Mouse (Mus musculus) kidney, postnatal 0 days (tissue): ENCODE measurements around the gene Ak5. TPM values are rescaled to one million over a fixed set of nuclear protein-coding genes. Genes with fewer than 3 reads are reported as not detected.
"Not testable (repeated sequence)": the region's sequence is repeated elsewhere in the genome, so short reads cannot be mapped to it uniquely, and the experiment has no call there.

Source experiments
- ATAC-seq: fragments of 200-750 bp; cut with Nextera tagmentation; replicated peaks from 2 replicates; pipeline ENCODE4 v1.8.0; 2017; ENCODE audit warnings: low read depth, moderate number of reproducible peaks, moderate TSS enrichment, moderate library complexity; ENCODE audit not compliant: low FRiP score
- DNase-seq: peaks from one replicate; pipeline ENCODE4 v3.0.0-alpha.2; 2016; ENCODE audit warnings: low spot score
- H3K27ac ChIP-seq: fragments of 300-500 bp; sonication (generic); 2 replicates; pipeline ENCODE4 v1.5.1; 2014; ENCODE audit warnings: mild to moderate bottlenecking
- H3K27me3 ChIP-seq: fragments of 300-500 bp; sonication (generic); 2 replicates; pipeline ENCODE4 v1.6.1; 2014; ENCODE audit warnings: low read length, mixed read lengths; ENCODE audit not compliant: insufficient read depth
- H3K36me3 ChIP-seq: fragments of 300-500 bp; sonication (generic); 2 replicates; pipeline ENCODE4 v1.6.1; 2014; ENCODE audit warnings: low read length, mixed read lengths; ENCODE audit not compliant: insufficient read depth
- H3K4me1 ChIP-seq: fragments of 300-500 bp; sonication (generic); replicated peaks from 2 replicates; pipeline ENCODE4 v1.6.1; 2014; ENCODE audit warnings: antibody characterized with exemption, low read length, mixed read lengths; ENCODE audit not compliant: insufficient read depth
- H3K4me2 ChIP-seq: fragments of 300-500 bp; sonication (generic); 2 replicates; pipeline ENCODE4 v1.6.1; 2014; ENCODE audit warnings: mild to moderate bottlenecking, low read length, moderate library complexity, mixed read lengths
- H3K4me3 ChIP-seq: fragments of 300-500 bp; sonication (generic); replicated peaks from 2 replicates; pipeline ENCODE4 v1.5.1; 2014; ENCODE audit warnings: low read depth, low read length
- H3K9ac ChIP-seq: fragments of 300-500 bp; sonication (generic); 2 replicates; pipeline ENCODE4 v1.6.1; 2014; ENCODE audit warnings: low read depth, low read length
- H3K9me3 ChIP-seq: fragments of 300-500 bp; sonication (generic); replicated peaks from 2 replicates; pipeline ENCODE4 v1.6.1; 2016; ENCODE audit warnings: low read length, inconsistent platforms, mixed read lengths
- CTCF ChIP-seq: IDR thresholded peaks from 2 replicates; pipeline ENCODE4 v1.5.1; 2016; ENCODE audit warnings: antibody characterized with exemption, low read depth, mild to moderate bottlenecking, moderate library complexity
- WGBS: fragments of 180-500 bp; shearing (Covaris S2); extraction: QIAGEN DNeasy Blood & Tissue Kit; methylation state at CpG from one replicate; pipeline ENCODE4 v1.1.7; 2014; 5-methylcytosine and 5-hydroxymethylcytosine counted together
- polyA plus RNA-seq: library from polyadenylated mRNA; unstranded; fragments of >200 nt; fragmentation: Nextera tagmentation; extraction: Ambion mirVana; gene quantifications from 2 replicates; pipeline ENCODE4 v1.2.1, GENCODE M21; 2015

Ak5 gene
- polyA plus RNA-seq, 1 experiment from 2014 or later = 4.6 TPM

- Histone ChIP-seq H3K9me3 (no peaks in the 10 kb centered on the region), H3K4me3 (no peak overlapping the region), H3K4me2 (no peak overlapping the region), H3K27ac (no peak overlapping the region), H3K27me3 (no peaks in the 10 kb centered on the region), H3K4me1 (no peaks in the 10 kb centered on the region), H3K36me3 (no peaks in the 10 kb centered on the region), H3K9ac (no peak overlapping the region)
- no peak for DNase-seq
- no peak; the same call in 1 of the 2 replicates for ATAC-seq
- no peak for TF ChIP-seq CTCF
- WGBS = 70% methylated on average over 2 of the region's 2 CpGs
Observed at GRCm38 (mm10) chr3:152587007-152587406, 81.2 kb downstream of the Ak5 start.

- H3K9me3 ChIP-seq = no peaks in the 10 kb centered on the region
- ATAC-seq (no peak), DNase-seq (no peak)
- H3K27me3 ChIP-seq = no peaks in the 10 kb centered on the region
- no peak overlapping the region for H3K9ac ChIP-seq
- no peaks in the 10 kb centered on the region for H3K4me1 ChIP-seq
- no peak overlapping the region for H3K4me3 ChIP-seq
- no peak overlapping the region for H3K27ac ChIP-seq
- H3K4me2 ChIP-seq = no peak overlapping the region
- H3K36me3 ChIP-seq = no peaks in the 10 kb centered on the region
- WGBS = 62% methylated on average over 8 of the region's 8 CpGs
- TF ChIP-seq CTCF = no peak
Observed at GRCm38 (mm10) chr3:152586191-152586590, 82.0 kb downstream of the Ak5 start.

GRCm38 (mm10) chr3:152585581-152585980 is 82.6 kb downstream of the Ak5 start:
- 47% methylated on average over 6 of the region's 6 CpGs for WGBS
- DNase-seq = no peak

GRCm38 (mm10) chr3:152583033-152583432 is 85.1 kb downstream of the Ak5 start:
- no peak overlapping the region for H3K4me3 ChIP-seq
- no peaks in the 10 kb centered on the region for H3K9me3 ChIP-seq
- no peak for TF ChIP-seq CTCF
- H3K9ac ChIP-seq = no peak overlapping the region
- H3K27ac ChIP-seq = no peak overlapping the region
- ATAC-seq (no peak), DNase-seq (no peak)
- no peaks in the 10 kb centered on the region for H3K27me3 ChIP-seq
- no peaks in the 10 kb centered on the region for H3K4me1 ChIP-seq
- no peaks in the 10 kb centered on the region for H3K36me3 ChIP-seq
- H3K4me2 ChIP-seq = no peak overlapping the region

More at GRCm38 (mm10) chr3:152585581-152585980, 82.6 kb downstream of the Ak5 start:
- no peaks in the 10 kb centered on the region for H3K27me3 ChIP-seq
- ATAC-seq = no peak
- no peak overlapping the region for H3K27ac ChIP-seq
- no peak for TF ChIP-seq CTCF
- no peak overlapping the region for H3K4me2 ChIP-seq
- H3K36me3 ChIP-seq = no peaks in the 10 kb centered on the region
- H3K9ac ChIP-seq = no peak overlapping the region
- H3K4me3 ChIP-seq = no peak overlapping the region
- H3K9me3 ChIP-seq = no peaks in the 10 kb centered on the region
- no peaks in the 10 kb centered on the region for H3K4me1 ChIP-seq

- not testable (repeated sequence) for H3K4me2 ChIP-seq, H3K9ac ChIP-seq, H3K4me3 ChIP-seq, ATAC-seq, H3K9me3 ChIP-seq, H3K27me3 ChIP-seq, H3K36me3 ChIP-seq, H3K4me1 ChIP-seq, DNase-seq, H3K27ac ChIP-seq
- WGBS = 95% methylated on average over 3 of the region's 3 CpGs
Observed at GRCm38 (mm10) chr3:152581853-152582252, 86.3 kb downstream of the Ak5 start.

- WGBS = 63% methylated on average over 10 of the region's 10 CpGs
- Histone ChIP-seq H3K4me1 (no peaks in the 10 kb centered on the region), H3K27ac (no peak overlapping the region), H3K27me3 (no peaks in the 10 kb centered on the region), H3K36me3 (no peaks in the 10 kb centered on the region), H3K9ac (no peak overlapping the region), H3K4me2 (no peak overlapping the region), H3K4me3 (no peak overlapping the region), H3K9me3 (no peaks in the 10 kb centered on the region)
- no peak for TF ChIP-seq CTCF
- ATAC-seq = no peak
- no peak for DNase-seq
Observed at GRCm38 (mm10) chr3:152579984-152580591, 88.1 kb downstream of the Ak5 start.
